ENCODE assay signal across 24 mouse cellular contexts in genomic region chr11:61275106-61275505, GRCm38 (mm10). TPM values are rescaled to one million over a fixed set of nuclear protein-coding genes. Genes with fewer than 3 reads are reported as not detected.
DNase-seq lines count a peak whose midpoint lies in the region; ATAC-seq and TF ChIP-seq lines count a peak whose summit lies in the region.
"Had no signal": no experiment of that assay in that cellular context is flagged by ENCODE, and none has a peak within 500 bp of the region (broad histone marks: within the 10 kb centered on the region; RNA-seq: fewer than 3 reads in every experiment).

No protein-coding gene starts in this region.

- TF ChIP-seq CTCF in MEL (IDR thresholded peaks at IDR 0.05 in 2 of 3, conservative IDR thresholded peaks at IDR 0.05 in 1 of 3; ENCODE audit: control insufficient read depth in 1 of 3, insufficient read depth in 1 of 3, low read depth in 2 of 3, low read length in 3 of 3, poor library complexity in 1 of 3, severe bottlenecking in 1 of 3): no peak
- no peak for TF ChIP-seq CTCF in stomach, postnatal 0 days (IDR thresholded peaks at IDR 0.05; ENCODE audit: low read depth)
- TF ChIP-seq CTCF in hindbrain, postnatal 0 days (IDR thresholded peaks at IDR 0.05; ENCODE audit: low read depth): no peak
- TF ChIP-seq CTCF in left cerebral cortex, adult 2 months (IDR thresholded peaks at IDR 0.05): no peak

- H3K79me2 ChIP-seq in MEL (ENCODE audit: control insufficient read depth, insufficient read depth, low read length, poor library complexity): no peaks in the 10 kb centered on the region

- no peak overlapping the region for H3K4me2 ChIP-seq in liver, embryonic 12.5 days
- H3K4me2 ChIP-seq in liver, embryonic 16.5 days (ENCODE audit: low read depth, low read length): no peak overlapping the region
- H3K4me2 ChIP-seq in stomach, postnatal 0 days (replicated peaks; ENCODE audit: low read depth): no peak overlapping the region
- no peak overlapping the region for H3K4me2 ChIP-seq in hindbrain, postnatal 0 days (ENCODE audit: low read depth, low read length)
- H3K4me2 ChIP-seq: embryonic facial prominence, embryonic 13.5 days; forebrain, embryonic 12.5 days; heart, embryonic 11.5 days; heart, embryonic 15.5 days had no signal

- peaks cover 0 to 18% of the 10 kb centered on the region in 2 experiments; a peak in 2 of 4 replicates for H3K36me3 ChIP-seq in MEL (ENCODE audit: control insufficient read depth in 1 of 2, insufficient read depth in 2 of 2, low read length in 2 of 2)
- no peaks in the 10 kb centered on the region for H3K36me3 ChIP-seq in liver, embryonic 12.5 days
- H3K36me3 ChIP-seq in liver, embryonic 16.5 days (ENCODE audit: control insufficient read depth, insufficient read depth): no peaks in the 10 kb centered on the region
- no peaks in the 10 kb centered on the region for H3K36me3 ChIP-seq in stomach, postnatal 0 days (ENCODE audit: control insufficient read depth, insufficient read depth, low read length)
- H3K36me3 ChIP-seq in hindbrain, postnatal 0 days (ENCODE audit: insufficient read depth, low read length): no peaks in the 10 kb centered on the region
- H3K36me3 ChIP-seq: embryonic facial prominence, embryonic 13.5 days; forebrain, embryonic 12.5 days; G1E; heart, embryonic 15.5 days; hindbrain, embryonic 10.5 days had no signal

- peak; percentile 65 for ATAC-seq in liver, embryonic 12.5 days
- ATAC-seq in liver, embryonic 16.5 days (ENCODE audit: low read depth): peak; percentile 55
- 0 out of 2 replicates have a peak, but pooled peaks have one; percentile 34 for ATAC-seq in stomach, postnatal 0 days (ENCODE audit: low FRiP score, low TSS enrichment)
- ATAC-seq in hindbrain, postnatal 0 days: no peak
- ATAC-seq: activated CD4-positive, CD25-positive, alpha-beta regulatory T cell, adult 4 months; CD4-positive, CD25-positive, alpha-beta regulatory T cell, adult 4 months; forebrain, embryonic 16.5 days; Patski had no signal

- no peak for TF ChIP-seq POLR2A in MEL (IDR thresholded peaks at IDR 0.05; ENCODE audit: control insufficient read depth in 1 of 2, insufficient read depth in 1 of 2, low read depth in 1 of 2, low read length in 2 of 2, poor library complexity in 1 of 2)

- peak; percentile 83 for DNase-seq in MEL (ENCODE audit: low read depth, low spot score)
- no peak for DNase-seq in stomach, postnatal 0 days (ENCODE audit: low spot score)
- DNase-seq in thymus, postnatal 25 days: no peak
- DNase-seq in hindbrain, postnatal 0 days (ENCODE audit: low spot score): no peak
- no peak for DNase-seq in left cerebral cortex, adult 2 months (ENCODE audit: extremely low spot score in 1 of 2, low spot score in 2 of 2)
- DNase-seq: adrenal gland, postnatal 14 days; B cell, adult 2 months; cerebellum, adult 11-12 months; cerebellum, adult 9-10 months; cerebellum, postnatal 25 days; gastrocnemius, postnatal 14 days had no signal

- peaks cover 18 to 24% of the 10 kb centered on the region in 2 experiments for H3K4me1 ChIP-seq in MEL (ENCODE audit: control insufficient read depth in 1 of 2, insufficient read depth in 2 of 2, low read length in 2 of 2)
- peaks cover 27% of the 10 kb centered on the region for H3K4me1 ChIP-seq in liver, embryonic 12.5 days
- peaks cover 3% of the 10 kb centered on the region; the same call in 1 of the 2 replicates for H3K4me1 ChIP-seq in liver, embryonic 16.5 days (ENCODE audit: control insufficient read depth, low read depth, low read length)
- H3K4me1 ChIP-seq in stomach, postnatal 0 days (replicated peaks; ENCODE audit: control insufficient read depth, insufficient read depth): no peaks in the 10 kb centered on the region
- no peaks in the 10 kb centered on the region for H3K4me1 ChIP-seq in hindbrain, postnatal 0 days (ENCODE audit: insufficient read depth, low read length)
- H3K4me1 ChIP-seq: embryonic facial prominence, embryonic 13.5 days; forebrain, embryonic 12.5 days; heart, embryonic 15.5 days; hindbrain, embryonic 10.5 days had no signal

- H3K4me3 ChIP-seq in MEL (ENCODE audit: control insufficient read depth in 1 of 2, insufficient read depth in 1 of 2, low read depth in 2 of 2, low read length in 2 of 2): peak overlapping the region; percentile 15 to 17; a peak in 2 of 4 replicates
- no peak overlapping the region for H3K4me3 ChIP-seq in liver, embryonic 12.5 days
- H3K4me3 ChIP-seq in liver, embryonic 16.5 days (ENCODE audit: low read depth, low read length): no peak overlapping the region
- H3K4me3 ChIP-seq in stomach, postnatal 0 days (ENCODE audit: low read depth, low read length): no peak overlapping the region
- no peak overlapping the region for H3K4me3 ChIP-seq in hindbrain, postnatal 0 days (ENCODE audit: low read length)
- no peak overlapping the region for H3K4me3 ChIP-seq in left cerebral cortex, adult 2 months
- H3K4me3 ChIP-seq: embryonic facial prominence, embryonic 13.5 days; forebrain, embryonic 12.5 days; heart, adult 2 months; heart, embryonic 15.5 days; hindbrain, embryonic 10.5 days had no signal

- TF ChIP-seq EP300 in MEL (IDR thresholded peaks at IDR 0.05; ENCODE audit: low read depth in 1 of 2, low read length in 2 of 2): peak; percentile 90 to 98
- no peak for TF ChIP-seq EP300 in stomach, postnatal 0 days (optimal IDR thresholded peaks at IDR 0.05)

- peak overlapping the region; percentile 53 for H3K9ac ChIP-seq in MEL (ENCODE audit: control insufficient read depth, low read depth, low read length, poor library complexity, severe bottlenecking)
- H3K9ac ChIP-seq in liver, embryonic 12.5 days: no peak overlapping the region
- no peak overlapping the region for H3K9ac ChIP-seq in liver, embryonic 16.5 days (ENCODE audit: low read depth, low read length)
- H3K9ac ChIP-seq in stomach, postnatal 0 days (ENCODE audit: low read length): no peak overlapping the region
- no peak overlapping the region for H3K9ac ChIP-seq in hindbrain, postnatal 0 days (replicated peaks; ENCODE audit: low read length)
- H3K9ac ChIP-seq: embryonic facial prominence, embryonic 13.5 days; forebrain, embryonic 12.5 days; heart, embryonic 15.5 days had no signal

- intact Hi-C loops in left cerebral cortex, adult 2 months (cut with DNase I): no loop called here

- no peaks in the 10 kb centered on the region for H3K27me3 ChIP-seq in MEL (ENCODE audit: control insufficient read depth in 1 of 2, insufficient read depth in 2 of 2, low read length in 2 of 2)
- no peaks in the 10 kb centered on the region for H3K27me3 ChIP-seq in liver, embryonic 12.5 days (replicated peaks)
- H3K27me3 ChIP-seq in liver, embryonic 16.5 days (ENCODE audit: control insufficient read depth, insufficient read depth, low read depth, low read length): no peaks in the 10 kb centered on the region
- no peaks in the 10 kb centered on the region for H3K27me3 ChIP-seq in stomach, postnatal 0 days (ENCODE audit: control insufficient read depth, insufficient read depth, low read length)
- no peaks in the 10 kb centered on the region for H3K27me3 ChIP-seq in hindbrain, postnatal 0 days (ENCODE audit: insufficient read depth, low read length)
- H3K27me3 ChIP-seq: embryonic facial prominence, embryonic 13.5 days; heart, embryonic 15.5 days; Patski had no signal

- peak overlapping the region; percentile 82 for H3K27ac ChIP-seq in MEL (ENCODE audit: control insufficient read depth, low read depth, low read length)
- H3K27ac ChIP-seq in liver, embryonic 12.5 days: peak overlapping the region; percentile 55
- no peak overlapping the region for H3K27ac ChIP-seq in liver, embryonic 16.5 days (ENCODE audit: low read length)
- H3K27ac ChIP-seq in stomach, postnatal 0 days (replicated peaks): no peak overlapping the region
- H3K27ac ChIP-seq in hindbrain, postnatal 0 days: no peak overlapping the region
- no peak overlapping the region for H3K27ac ChIP-seq in left cerebral cortex, adult 2 months
- H3K27ac ChIP-seq: embryonic facial prominence, embryonic 13.5 days; forebrain, embryonic 12.5 days; heart, adult 2 months; heart, embryonic 15.5 days; hindbrain, embryonic 10.5 days had no signal

- TF ChIP-seq RAD21 in MEL (IDR thresholded peaks at IDR 0.05; ENCODE audit: low read depth, low read length): no peak

- WGBS in liver, embryonic 12.5 days (ENCODE audit: insufficient replicate concordance): 27% methylated on average over 8 of the region's 8 CpGs
- WGBS in liver, embryonic 16.5 days (ENCODE audit: insufficient replicate concordance): 18% methylated on average over 8 of the region's 8 CpGs
- 39% methylated on average over 8 of the region's 8 CpGs for WGBS in stomach, postnatal 0 days
- 87% methylated on average over 8 of the region's 8 CpGs for WGBS in hindbrain, postnatal 0 days

- no peaks in the 10 kb centered on the region for H3K9me3 ChIP-seq in MEL (replicated peaks; ENCODE audit: insufficient read depth, low read length)
- H3K9me3 ChIP-seq in liver, embryonic 12.5 days (replicated peaks): no peaks in the 10 kb centered on the region
- no peaks in the 10 kb centered on the region for H3K9me3 ChIP-seq in liver, embryonic 16.5 days (replicated peaks; ENCODE audit: control insufficient read depth, low read length)
- no peaks in the 10 kb centered on the region for H3K9me3 ChIP-seq in stomach, postnatal 0 days (ENCODE audit: control insufficient read depth, low read length)
- no peaks in the 10 kb centered on the region for H3K9me3 ChIP-seq in hindbrain, postnatal 0 days (ENCODE audit: low read length)
- H3K9me3 ChIP-seq: embryonic facial prominence, embryonic 13.5 days; forebrain, embryonic 12.5 days; G1E; heart, embryonic 15.5 days; hindbrain, embryonic 10.5 days had no signal

TF ChIP-seq in MEL, 35 proteins besides CTCF, POLR2A, EP300 and RAD21 (continues in another document):
- TF ChIP-seq ETS1 (IDR thresholded peaks at IDR 0.05; ENCODE audit: low read depth, low read length) (peak; percentile 70; the same call in 1 of the 2 replicates), TCF12 (IDR thresholded peaks at IDR 0.05; ENCODE audit: low read depth, low read length) (peak; percentile 87), MXI1 (IDR thresholded peaks at IDR 0.05; ENCODE audit: low read depth, low read length) (peak; percentile 94), E2F4 (IDR thresholded peaks at IDR 0.05; ENCODE audit: borderline replicate concordance, low read depth, low read length) (no peak), MAX (IDR thresholded peaks at IDR 0.05; ENCODE audit: low read length) (peak; percentile 95), MYB (IDR thresholded peaks at IDR 0.05; ENCODE audit: low read depth, low read length) (peak; percentile 97)

RNA-seq across cellular contexts. Expression of gene Aldh3a2, which starts 7.8 kb away (rescaled TPM):
- 9.6 and 11.0 TPM in 2 replicates for total RNA-seq in MEL (2012; rRNA removed)
- 10 to 100 TPM in 1 of 2 experiments, not detected in 1; 15.0 TPM for polyA plus RNA-seq in MEL (2012; ENCODE audit: insufficient read depth in 1 of 2, insufficient read length in 2 of 2, low read depth in 1 of 2, low replicate concordance in 2 of 2, missing spikeins in 1 of 2)
- polyA plus RNA-seq in liver, embryonic 12.5 days (2016; fragmentation: Nextera tagmentation; extraction: Ambion mirVana): 19.5 and 24.5 TPM in 2 replicates
- polyA plus RNA-seq in liver, embryonic 16.5 days (2015; fragmentation: Nextera tagmentation; extraction: Ambion mirVana): 36.5 and 40.9 TPM in 2 replicates
- 68.0 and 68.4 TPM in 2 replicates for polyA plus RNA-seq in stomach, postnatal 0 days (2015; fragmentation: Nextera tagmentation; extraction: Ambion mirVana)
- 37.9 and 40.4 TPM in 2 replicates for total RNA-seq in hindbrain, postnatal 0 days (2014; rRNA removed)
- 36.2 and 37.3 TPM in 2 replicates for polyA plus RNA-seq in hindbrain, postnatal 0 days (2015; fragmentation: Nextera tagmentation; extraction: Ambion mirVana)
- total RNA-seq in left cerebral cortex, adult 2 months (2021): 10 to 100 TPM; 47.1 to 54.1 TPM

Comparison
In these comparisons a context has a peak if more than half of its experiments do, and no peak if none do; other contexts are left out.
1. H3K27ac ChIP-seq: peak in MEL (single experiment) and liver, embryonic 12.5 days (single experiment); none in liver, embryonic 16.5 days (single experiment), stomach, postnatal 0 days (single experiment), hindbrain, postnatal 0 days (single experiment) and left cerebral cortex, adult 2 months (single experiment).
2. H3K4me3 ChIP-seq: peak in MEL (2 of 2); none in liver, embryonic 12.5 days (single experiment), liver, embryonic 16.5 days (single experiment), stomach, postnatal 0 days (single experiment), hindbrain, postnatal 0 days (single experiment) and left cerebral cortex, adult 2 months (single experiment).